Mouse (Mus musculus) MEL (cell line): ENCODE measurements around the gene Slc35g1. TPM values are rescaled to one million over a fixed set of nuclear protein-coding genes. Genes with fewer than 3 reads are reported as not detected.

ENCODE experiments used
- DNase-seq: peaks from one replicate; pipeline ENCODE4 v3.0.0; 2011; ENCODE audit warnings: low read depth, low spot score
- H3K27ac ChIP-seq: 2 replicates; pipeline ENCODE4 v1.5.1; 2012; ENCODE audit warnings: low read depth, mild to moderate bottlenecking, control low read depth, low read length, moderate library complexity; ENCODE audit not compliant: control insufficient read depth
- H3K27me3 ChIP-seq, 2 experiments: fragments of 150-350 bp in 1 of 2; sonication (generic) in 1 of 2; 2 replicates each; pipeline ENCODE4 v1.6.1; 2012; ENCODE audit warnings: low read length in 2 of 2, mild to moderate bottlenecking in 2 of 2, improper control_type of control experiment in 1 of 2, moderate library complexity in 1 of 2; ENCODE audit not compliant: insufficient read depth in 2 of 2, control insufficient read depth in 1 of 2
- H3K36me3 ChIP-seq, 2 experiments: 2 replicates each; pipeline ENCODE4 v1.6.1; 2012 to 2014; ENCODE audit warnings: low read length in 2 of 2, improper control_type of control experiment in 1 of 2, inconsistent platforms in 1 of 2, mild to moderate bottlenecking in 1 of 2; ENCODE audit not compliant: insufficient read depth in 2 of 2, control insufficient read depth in 1 of 2
- H3K4me1 ChIP-seq, 2 experiments: fragments of 150-350 bp in 1 of 2; sonication (generic) in 1 of 2; 2 replicates each; pipeline ENCODE4 v1.6.1; 2012; ENCODE audit warnings: low read length in 2 of 2, improper control_type of control experiment in 1 of 2, mild to moderate bottlenecking in 1 of 2; ENCODE audit not compliant: insufficient read depth in 2 of 2, control insufficient read depth in 1 of 2
- H3K4me3 ChIP-seq, 2 experiments: fragments of 150-350 bp in 1 of 2; sonication (generic) in 1 of 2; 2 replicates each; pipeline ENCODE4 v1.5.1; 2012; ENCODE audit warnings: low read depth in 2 of 2, low read length in 2 of 2, mild to moderate bottlenecking in 2 of 2, moderate library complexity in 2 of 2, control low read depth in 1 of 2, improper control_type of control experiment in 1 of 2; ENCODE audit not compliant: control insufficient read depth in 1 of 2, insufficient read depth in 1 of 2
- H3K79me2 ChIP-seq: 2 replicates; pipeline ENCODE4 v1.6.1; 2012; ENCODE audit warnings: mild to moderate bottlenecking, low read length, moderate library complexity; ENCODE audit not compliant: control insufficient read depth, poor library complexity, insufficient read depth
- H3K9ac ChIP-seq: 2 replicates; pipeline ENCODE4 v1.6.1; 2012; ENCODE audit warnings: low read depth, mild to moderate bottlenecking, control low read depth, low read length, moderate library complexity; ENCODE audit not compliant: control insufficient read depth, poor library complexity, severe bottlenecking
- H3K9me3 ChIP-seq: fragments of 150-350 bp; sonication (generic); replicated peaks from 2 replicates; pipeline ENCODE4 v1.6.1; 2012; ENCODE audit warnings: mild to moderate bottlenecking, low read length, improper control_type of control experiment, moderate library complexity; ENCODE audit not compliant: insufficient read depth
- CHD1 ChIP-seq: IDR thresholded peaks from 2 replicates; pipeline ENCODE4 v1.6.1; 2012; ENCODE audit warnings: low read depth, mild to moderate bottlenecking, inconsistent platforms, low read length, improper control_type of control experiment
- E2F4 ChIP-seq: IDR thresholded peaks from 2 replicates; pipeline ENCODE4 v1.6.1; 2011; ENCODE audit warnings: low read depth, low read length, improper control_type of control experiment, borderline replicate concordance
- ELF1 ChIP-seq: IDR thresholded peaks from 2 replicates; pipeline ENCODE4 v1.6.1; 2014; ENCODE audit warnings: low read depth, mild to moderate bottlenecking, inconsistent platforms, low read length, improper control_type of control experiment, moderate library complexity
- EP300 ChIP-seq, 2 experiments: IDR thresholded peaks; 2 replicates each; pipeline ENCODE4 v1.6.1; 2011; ENCODE audit warnings: improper control_type of control experiment in 2 of 2, low read length in 2 of 2, low read depth in 1 of 2, mild to moderate bottlenecking in 1 of 2
- ETS1 ChIP-seq: IDR thresholded peaks from 2 replicates; pipeline ENCODE4 v1.6.1; 2012; ENCODE audit warnings: low read depth, mild to moderate bottlenecking, inconsistent platforms, low read length, improper control_type of control experiment, moderate library complexity
- GABPA ChIP-seq: IDR thresholded peaks from 2 replicates; pipeline ENCODE4 v1.6.1; 2012; ENCODE audit warnings: low read depth, mild to moderate bottlenecking, inconsistent platforms, low read length, improper control_type of control experiment, moderate library complexity
- HCFC1 ChIP-seq: IDR thresholded peaks from 2 replicates; pipeline ENCODE4 v1.6.1; 2012; ENCODE audit warnings: low read depth, mild to moderate bottlenecking, inconsistent platforms, low read length, improper control_type of control experiment, moderate library complexity
- JUND ChIP-seq: IDR thresholded peaks from 2 replicates; pipeline ENCODE4 v1.6.1; 2011; ENCODE audit warnings: low read depth, mild to moderate bottlenecking, improper control_type of control experiment, low read length
- MAFK ChIP-seq: IDR thresholded peaks from 2 replicates; pipeline ENCODE4 v1.6.1; 2011; ENCODE audit warnings: low read depth, mild to moderate bottlenecking, low read length, improper control_type of control experiment, borderline replicate concordance
- MAX ChIP-seq: IDR thresholded peaks from 2 replicates; pipeline ENCODE4 v1.6.1; 2011; ENCODE audit warnings: low read length, improper control_type of control experiment
- MAZ ChIP-seq: IDR thresholded peaks from 2 replicates; pipeline ENCODE4 v1.6.1; 2012; ENCODE audit warnings: low read depth, mild to moderate bottlenecking, inconsistent platforms, low read length, improper control_type of control experiment
- MYB ChIP-seq: IDR thresholded peaks from 2 replicates; pipeline ENCODE4 v1.6.1; 2011; ENCODE audit warnings: mild to moderate bottlenecking, low read depth, low read length, improper control_type of control experiment
- NELFE ChIP-seq: IDR thresholded peaks from 2 replicates; pipeline ENCODE4 v1.6.1; 2011; ENCODE audit warnings: low read depth, low read length, improper control_type of control experiment
- POLR2AphosphoS2 ChIP-seq: IDR thresholded peaks from 2 replicates; pipeline ENCODE4 v1.6.1; 2011; ENCODE audit warnings: low read length, improper control_type of control experiment
- RAD21 ChIP-seq: IDR thresholded peaks from 2 replicates; pipeline ENCODE4 v1.6.1; 2011; ENCODE audit warnings: mild to moderate bottlenecking, low read depth, low read length, improper control_type of control experiment
- RCOR1 ChIP-seq: IDR thresholded peaks from 2 replicates; pipeline ENCODE4 v1.6.1; 2012; ENCODE audit warnings: low read depth, mild to moderate bottlenecking, inconsistent platforms, low read length, improper control_type of control experiment
- SIN3A ChIP-seq: IDR thresholded peaks from 2 replicates; pipeline ENCODE4 v1.6.1; 2012; ENCODE audit warnings: low read length, improper control_type of control experiment, inconsistent platforms
- SMC3 ChIP-seq: IDR thresholded peaks from 2 replicates; pipeline ENCODE4 v1.6.1; 2011; ENCODE audit warnings: low read depth, low read length, improper control_type of control experiment
- TBP ChIP-seq: IDR thresholded peaks from 2 replicates; pipeline ENCODE4 v1.8.0; 2011; ENCODE audit warnings: low read depth, low read length, improper control_type of control experiment
- UBTF ChIP-seq: IDR thresholded peaks from 2 replicates; pipeline ENCODE4 v1.6.1; 2012; ENCODE audit warnings: low read depth, mild to moderate bottlenecking, inconsistent platforms, low read length, improper control_type of control experiment, moderate library complexity, borderline replicate concordance; ENCODE audit not compliant: insufficient read depth
- USF1 ChIP-seq: IDR thresholded peaks from 2 replicates; pipeline ENCODE4 v1.6.1; 2014; ENCODE audit warnings: low read depth, mild to moderate bottlenecking, inconsistent platforms, low read length, improper control_type of control experiment, moderate library complexity
- ZMIZ1 ChIP-seq: IDR thresholded peaks from 2 replicates; pipeline ENCODE4 v1.6.1; 2012; ENCODE audit warnings: low read depth, mild to moderate bottlenecking, inconsistent platforms, low read length, improper control_type of control experiment, moderate library complexity
- ZNF384 ChIP-seq: IDR thresholded peaks from 2 replicates; pipeline ENCODE4 v1.6.1; 2012; ENCODE audit warnings: low read depth, mild to moderate bottlenecking, inconsistent platforms, low read length, improper control_type of control experiment
- polyA plus RNA-seq, 2 experiments: library from polyadenylated mRNA; stranded (reverse) in 1 of 2; unstranded in 1 of 2; fragments of >175 nt in 1 of 2; fragments of >200 nt in 1 of 2; gene quantifications; 2 replicates each; pipeline versions ENCODE4 v1.2.1 to v1.2.4; 2012; ENCODE audit warnings: low replicate concordance in 2 of 2, low read depth in 1 of 2; ENCODE audit not compliant: insufficient read length in 2 of 2, insufficient read depth in 1 of 2, missing spikeins in 1 of 2
- total RNA-seq: library from RNA; depleted of rRNA; stranded (reverse); fragments of 300-350 nt; gene quantifications from 2 replicates; pipeline ENCODE4 v1.2.3, GENCODE M21; 2012

The Slc35g1 gene
- total and polyA plus RNA-seq, 3 experiments: 15.7 to 19.0 TPM; not detected in 1

- no peaks in the 10 kb centered on the region for H3K27me3 ChIP-seq
- H3K4me1 ChIP-seq: peaks cover 0 to 10% of the 10 kb centered on the region in 2 experiments; a peak in 1 of 4 replicates
- no peak overlapping the region for H3K9ac ChIP-seq
- no peak overlapping the region for H3K27ac ChIP-seq
- no peaks in the 10 kb centered on the region; a peak in 2 of 4 replicates for H3K36me3 ChIP-seq
- H3K9me3 ChIP-seq: no peaks in the 10 kb centered on the region
- TF ChIP-seq RCOR1: no peak
- no peak for TF ChIP-seq UBTF
- no peak for TF ChIP-seq EP300 (IDR thresholded peaks at IDR 0.05; ENCODE audit: low read depth in 1 of 2, low read length in 2 of 2)
- TF ChIP-seq GABPA: no peak
- TF ChIP-seq MAFK: no peak
- TF ChIP-seq USF1: peak; percentile 77; the same call in 1 of the 2 replicates
- TF ChIP-seq ELF1: no peak
- H3K79me2 ChIP-seq: no peaks in the 10 kb centered on the region
- no peak for DNase-seq
- H3K4me3 ChIP-seq: no peak overlapping the region
These were observed 37.6 kb downstream of the Slc35g1 start for GRCm38 (mm10) chr19:38433381-38433780.

- no peak for DNase-seq
- no peaks in the 10 kb centered on the region for H3K9me3 ChIP-seq
These were observed 39.4 kb downstream of the Slc35g1 start for GRCm38 (mm10) chr19:38435221-38435620.

GRCm38 (mm10) chr19:38441860-38442259 is 46.1 kb downstream of the Slc35g1 start:
- Histone ChIP-seq H3K4me1 (no peaks in the 10 kb centered on the region), H3K79me2 (no peaks in the 10 kb centered on the region), H3K36me3 (no peaks in the 10 kb centered on the region), H3K27me3 (no peaks in the 10 kb centered on the region), H3K4me3 (no peak overlapping the region), H3K9me3 (no peaks in the 10 kb centered on the region), H3K9ac (no peak overlapping the region), H3K27ac (no peak overlapping the region)
- no peak for DNase-seq
- TF ChIP-seq TBP (no peak), HCFC1 (no peak)

More at GRCm38 (mm10) chr19:38435221-38435620, 39.4 kb downstream of the Slc35g1 start:
- peaks cover 0 to 10% of the 10 kb centered on the region in 2 experiments; a peak in 1 of 4 replicates for H3K4me1 ChIP-seq
- H3K27ac ChIP-seq: no peak overlapping the region
- no peak for TF ChIP-seq CHD1
- no peak for TF ChIP-seq SMC3
- TF ChIP-seq RAD21: no peak
- TF ChIP-seq SIN3A: no peak
- no peak for TF ChIP-seq MYB
- no peak for TF ChIP-seq USF1
- TF ChIP-seq E2F4: no peak
- no peak for TF ChIP-seq RCOR1
- TF ChIP-seq ETS1: no peak
- TF ChIP-seq ZNF384: no peak
- TF ChIP-seq EP300 (IDR thresholded peaks at IDR 0.05; ENCODE audit: low read depth in 1 of 2, low read length in 2 of 2): no peak
- TF ChIP-seq ZMIZ1: no peak
- TF ChIP-seq ELF1: no peak
- TF ChIP-seq NELFE: no peak
- no peak for TF ChIP-seq JUND
- TF ChIP-seq MAX: no peak
- no peak for TF ChIP-seq GABPA
- TF ChIP-seq UBTF: no peak
- TF ChIP-seq POLR2AphosphoS2: no peak
- TF ChIP-seq MAZ: no peak
- H3K9ac ChIP-seq: no peak overlapping the region
- no peaks in the 10 kb centered on the region for H3K79me2 ChIP-seq
- no peak overlapping the region for H3K4me3 ChIP-seq
- no peaks in the 10 kb centered on the region; a peak in 2 of 4 replicates for H3K36me3 ChIP-seq
- H3K27me3 ChIP-seq: no peaks in the 10 kb centered on the region
